Mouse (Mus musculus) stomach, postnatal 0 days (tissue): ENCODE results near the gene Mvb12b.

Source experiments
- CTCF ChIP-seq: IDR thresholded peaks from 2 replicates; pipeline ENCODE4 v1.5.1; 2016; ENCODE audit warnings: antibody characterized with exemption, low read depth, mild to moderate bottlenecking, moderate library complexity
- EP300 ChIP-seq: optimal IDR thresholded peaks from 2 replicates; pipeline ENCODE3; 2016; ENCODE audit warnings: antibody characterized with exemption

DNA sequence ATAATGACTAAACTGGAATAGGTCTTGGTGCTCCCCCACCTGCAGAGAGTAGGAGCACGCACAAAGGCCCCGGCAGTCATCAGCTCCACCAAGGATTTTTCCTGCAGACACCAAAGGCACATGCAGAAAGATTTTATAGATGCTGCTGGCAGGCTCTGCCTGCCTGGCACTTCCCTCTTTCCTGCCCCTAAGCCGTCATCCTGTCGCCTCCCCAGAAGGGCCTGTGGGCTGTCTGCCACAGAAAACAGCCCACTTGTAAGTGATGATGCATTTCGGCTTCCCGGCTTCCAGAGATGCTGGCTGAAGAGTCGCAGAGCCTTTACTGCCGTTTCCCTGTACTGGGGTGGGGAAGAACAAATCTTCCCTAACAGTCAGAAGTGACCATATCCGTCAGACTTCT, 93.3 kb downstream of the Mvb12b start:
- TF ChIP-seq EP300 (no peak), CTCF (no peak)
